Mouse (Mus musculus): ENCODE data around the gene Slc12a5. TPM values are rescaled to one million over a fixed set of nuclear protein-coding genes. Genes with fewer than 3 reads are reported as not detected.

The Slc12a5 gene
- total RNA-seq, 2 experiments from 2014 or later: 451 to 495 TPM

DNA sequence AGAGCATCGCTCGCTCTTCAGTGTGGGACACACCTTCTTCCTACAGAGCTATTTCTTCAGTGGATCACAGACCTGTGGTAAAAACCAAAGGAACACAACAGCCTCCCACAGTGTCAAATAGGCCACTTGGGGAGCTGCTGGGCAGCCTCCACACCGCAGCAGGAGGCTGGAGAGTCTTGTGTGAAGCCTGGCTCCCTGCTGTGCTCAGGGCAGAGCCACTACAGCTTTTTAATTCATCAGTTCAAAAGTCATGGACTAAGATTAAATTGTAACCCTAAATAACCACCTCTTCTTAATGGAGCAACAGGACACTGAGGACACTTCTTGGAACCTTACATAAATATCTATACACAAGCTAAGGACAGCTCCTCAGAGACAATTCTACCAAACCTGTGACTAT, 42.5 kb downstream of the Slc12a5 start:
- DNase-seq (ENCODE audit: low spot score in 2 of 2): no peak

DNA sequence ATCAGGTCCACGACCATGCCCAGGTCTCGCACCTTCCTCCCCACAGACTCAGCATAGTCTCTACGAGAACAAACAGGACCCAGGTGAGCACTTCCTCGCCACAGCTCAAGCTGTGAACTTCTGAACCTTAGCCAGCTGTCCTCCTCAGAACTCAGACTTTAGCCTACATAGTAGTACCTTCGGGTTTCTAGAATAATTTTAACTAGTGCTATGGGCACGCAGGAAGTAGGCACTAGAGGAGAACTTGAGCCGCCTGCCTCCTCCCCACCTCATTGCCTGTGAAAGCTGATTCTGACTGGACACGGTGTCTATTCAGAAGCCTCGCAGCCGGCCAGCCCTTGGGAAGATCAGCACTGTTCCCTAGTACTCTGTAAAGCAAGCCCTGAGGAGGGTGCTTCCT, 43.6 kb downstream of the Slc12a5 start:
- no peak for DNase-seq (ENCODE audit: low spot score in 2 of 2)
- intact Hi-C loops (cut with DNase I): no loop called here

More for the DNA sequence above, 42.5 kb downstream of the Slc12a5 start:
- intact Hi-C loops (cut with DNase I): no loop called here

DNA sequence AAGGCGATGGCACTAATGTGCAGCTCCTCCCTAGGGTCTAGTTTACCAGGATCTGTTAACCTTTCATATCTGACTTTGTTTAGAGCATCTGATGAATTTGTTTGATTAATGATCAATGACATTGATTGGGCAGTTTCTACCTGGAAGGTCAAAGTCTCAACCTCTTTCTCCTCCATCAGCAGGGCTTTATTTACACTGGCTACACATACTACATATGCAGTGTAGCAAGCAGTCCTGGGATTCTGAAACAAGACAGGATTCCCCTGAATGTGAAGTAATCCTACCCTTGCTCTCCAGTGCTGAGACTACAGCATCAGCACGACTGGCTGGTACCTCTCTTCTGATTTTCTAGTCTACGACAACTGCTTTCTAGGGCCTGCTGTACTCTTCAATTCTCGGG, 46.2 kb downstream of the Slc12a5 start:
- intact Hi-C loops (cut with DNase I): no loop called here

DNA sequence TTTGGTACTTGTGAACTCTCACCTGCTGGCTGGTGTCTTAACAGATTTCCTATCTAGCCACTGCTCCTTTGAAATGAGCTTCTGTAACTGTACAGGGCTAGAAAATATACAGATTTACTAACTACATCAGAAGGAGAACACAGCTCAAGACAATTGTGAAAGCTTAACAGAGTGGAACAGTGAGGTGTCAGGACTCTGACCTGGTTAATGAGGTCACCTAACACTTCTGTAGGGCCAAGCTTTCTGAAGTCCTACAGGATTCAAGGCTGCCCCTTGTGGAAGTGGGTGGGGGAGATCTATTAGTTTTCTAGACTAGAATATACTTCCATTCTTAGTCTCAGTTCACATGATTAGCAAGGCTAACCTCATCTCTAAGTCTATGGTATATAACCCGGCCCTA, 47.4 kb downstream of the Slc12a5 start:
- no peak for DNase-seq (ENCODE audit: low spot score in 2 of 2)

More for the DNA sequence above, 46.2 kb downstream of the Slc12a5 start:
- DNase-seq (ENCODE audit: low spot score in 2 of 2): no peak

DNA sequence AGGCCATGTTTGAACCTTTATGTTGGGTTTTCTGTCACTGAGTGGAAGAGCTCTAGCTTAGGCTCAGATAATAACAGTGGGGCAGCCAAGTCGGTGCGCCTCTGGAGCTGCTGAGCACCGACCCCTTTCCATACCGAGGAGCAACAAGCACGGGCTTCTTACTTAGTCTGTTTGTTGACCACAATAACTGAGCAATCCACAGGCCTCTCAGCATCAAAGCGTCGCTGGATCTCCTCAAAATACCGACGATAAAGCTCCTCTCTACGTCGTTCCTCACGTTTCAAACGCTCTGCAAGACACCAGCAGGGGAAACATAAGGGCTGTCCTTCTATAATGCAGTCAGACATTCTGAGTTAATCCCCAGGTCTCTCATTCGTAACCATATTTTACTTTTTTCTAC, 48.6 kb downstream of the Slc12a5 start:
- intact Hi-C loops (cut with DNase I): no loop called here

More for the DNA sequence above, 47.4 kb downstream of the Slc12a5 start:
- intact Hi-C loops (cut with DNase I): no loop called here

DNA sequence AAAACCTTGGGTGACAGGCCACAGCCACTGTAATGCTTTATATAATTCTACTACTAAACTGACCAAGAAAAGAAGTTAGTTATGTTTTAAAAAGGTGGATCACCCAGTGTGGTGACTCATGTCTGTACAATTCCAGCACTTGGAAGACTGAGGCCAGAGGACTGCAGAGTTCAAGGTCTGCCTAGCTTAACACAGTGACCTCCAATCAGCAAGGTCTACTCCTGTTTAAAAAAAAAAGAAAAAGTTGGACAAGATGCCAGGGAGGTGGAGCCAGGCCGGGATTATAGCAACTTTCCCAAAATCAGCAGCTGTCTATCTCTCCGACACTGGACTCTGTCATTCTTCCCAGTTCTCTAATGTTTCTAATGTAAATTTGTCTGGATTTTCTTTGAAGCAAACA, 49.0 kb downstream of the Slc12a5 start:
- intact Hi-C loops (cut with DNase I): no loop called here
- no peak for DNase-seq (ENCODE audit: low spot score in 2 of 2)

More for the DNA sequence above, 48.6 kb downstream of the Slc12a5 start:
- DNase-seq (ENCODE audit: low spot score in 2 of 2): no peak

DNA sequence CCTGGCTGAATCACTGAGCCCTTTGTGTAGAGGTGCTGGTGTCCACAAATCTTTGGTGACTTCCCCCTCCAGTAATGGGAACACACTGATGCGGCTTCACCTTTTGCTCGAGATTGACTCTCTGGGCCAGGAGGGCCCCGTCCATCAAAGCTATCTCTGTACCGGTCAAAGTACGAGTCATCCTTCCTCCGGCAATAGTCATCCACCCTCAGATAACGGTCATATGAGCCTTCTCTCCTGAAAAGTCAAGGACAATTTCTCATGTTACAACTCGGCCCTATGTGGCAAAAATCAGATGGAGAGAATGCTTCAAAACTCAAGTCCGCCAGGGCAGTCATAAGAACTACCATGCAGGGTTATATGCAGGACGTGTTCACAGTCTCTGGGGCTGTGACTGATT, 49.7 kb downstream of the Slc12a5 start:
- intact Hi-C loops (cut with DNase I): no loop called here
- DNase-seq (ENCODE audit: low spot score in 2 of 2): no peak

DNA sequence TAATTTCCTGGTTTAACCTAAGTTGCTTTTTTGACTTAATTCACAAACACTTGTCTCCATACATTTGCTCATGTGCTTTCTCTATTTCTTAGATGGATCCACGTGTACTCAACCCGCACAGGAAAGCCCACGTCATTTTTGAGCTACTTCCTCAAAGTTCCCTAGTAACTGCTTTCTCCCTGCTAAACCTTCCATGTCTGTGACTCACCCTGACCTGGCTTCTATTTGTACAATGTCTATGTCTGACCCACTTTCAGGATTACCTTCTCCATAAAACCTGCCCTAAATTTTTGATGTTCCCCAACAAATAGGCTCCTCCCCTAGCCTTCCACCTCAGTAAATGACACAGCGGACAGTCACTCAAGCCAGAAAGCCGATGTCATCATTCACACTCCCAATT, 54.3 kb downstream of the Slc12a5 start:
- intact Hi-C loops (cut with DNase I): no loop called here
- DNase-seq (ENCODE audit: low spot score in 2 of 2): no peak

DNA sequence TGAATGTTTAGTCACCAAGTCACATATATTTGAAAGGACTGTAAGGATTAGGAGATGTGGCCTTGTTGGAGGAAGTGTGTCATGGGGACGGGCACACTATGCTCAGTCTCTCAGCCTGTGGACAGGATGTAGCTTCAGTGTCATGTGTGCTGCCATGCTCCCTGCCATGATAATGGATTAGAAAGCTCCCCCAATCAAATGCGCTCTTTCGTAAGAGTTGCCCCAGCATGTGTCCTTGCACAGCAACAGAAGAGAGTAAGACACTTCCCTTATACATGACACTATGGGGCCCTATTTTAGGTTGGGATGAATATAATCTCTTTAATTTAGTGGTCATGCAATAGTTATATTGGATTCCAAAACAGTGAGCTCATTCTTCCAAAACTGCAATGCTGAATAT, 59.9 kb downstream of the Slc12a5 start:
- no peak for DNase-seq (ENCODE audit: low spot score in 2 of 2)
- intact Hi-C loops (cut with DNase I): no loop called here

DNA sequence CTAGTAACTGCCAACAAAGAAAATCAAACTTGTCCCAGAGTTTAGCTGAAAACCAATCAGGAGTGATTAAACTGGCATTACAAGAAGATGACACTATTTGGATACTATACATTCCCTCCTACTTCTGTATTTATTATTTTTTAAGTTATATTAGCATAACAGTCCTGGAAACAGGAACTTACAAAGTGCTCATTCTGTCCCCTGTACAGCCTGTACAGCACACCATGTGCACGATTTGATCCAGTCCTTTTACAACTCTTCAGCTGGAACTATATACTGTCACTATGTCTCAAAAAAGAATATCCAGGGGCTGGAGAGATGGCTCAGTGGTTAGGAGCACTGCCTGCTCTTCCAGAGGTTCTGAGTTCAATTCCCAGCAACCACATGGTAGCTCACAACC, 66.6 kb downstream of the Slc12a5 start:
- DNase-seq (ENCODE audit: low spot score in 2 of 2): no peak
- intact Hi-C loops (cut with DNase I): no loop called here

DNA sequence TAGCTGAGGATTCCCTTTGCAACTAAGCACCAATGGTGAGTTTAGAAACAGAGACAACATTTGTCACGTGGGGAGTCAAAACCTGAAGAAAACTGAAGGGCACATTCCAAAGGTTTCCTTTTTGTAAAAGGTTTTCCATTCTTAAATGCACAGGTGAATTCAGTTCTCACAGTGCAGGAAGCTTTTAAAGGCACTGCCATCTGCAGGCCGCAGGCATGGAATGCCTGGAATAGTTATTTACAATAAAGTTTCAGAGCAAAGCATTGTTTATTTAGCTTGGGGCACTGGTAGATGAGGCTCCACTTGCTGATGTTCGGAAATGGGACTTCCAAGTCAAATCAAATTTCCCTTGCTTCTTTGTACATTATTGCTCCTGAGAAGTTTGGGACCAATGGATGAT, 71.9 kb downstream of the Slc12a5 start:
- intact Hi-C loops (cut with DNase I): loop anchor here (5.0 kb wide), 2 partner anchors 70 to 110 kb away; partner anchors contain the start of gene Slc12a5
- no peak for DNase-seq (ENCODE audit: low spot score in 2 of 2)

DNA sequence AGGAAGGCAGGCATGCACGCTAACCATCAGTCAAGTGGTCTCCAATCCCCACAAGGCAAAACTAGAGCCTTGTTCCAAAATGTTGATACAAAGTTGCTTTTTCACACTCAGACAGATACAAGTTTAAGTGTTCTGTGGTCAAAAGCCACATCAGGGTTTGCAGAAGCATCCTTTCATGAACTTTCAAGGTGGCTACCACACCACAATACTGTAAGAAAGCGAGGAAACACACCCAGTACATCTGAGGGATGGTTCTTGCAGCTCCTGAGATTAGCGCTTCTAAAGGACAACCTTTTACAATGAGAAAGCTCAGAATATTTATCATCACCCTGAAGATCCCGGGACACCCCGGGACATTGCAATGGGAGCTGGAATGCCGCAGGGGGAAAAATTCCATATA, 72.7 kb downstream of the Slc12a5 start:
- no peak for DNase-seq (ENCODE audit: low spot score in 2 of 2)
- intact Hi-C loops (cut with DNase I): loop anchor here (5.0 kb wide), 2 partner anchors 71 to 111 kb away; partner anchors contain the start of gene Slc12a5

DNA sequence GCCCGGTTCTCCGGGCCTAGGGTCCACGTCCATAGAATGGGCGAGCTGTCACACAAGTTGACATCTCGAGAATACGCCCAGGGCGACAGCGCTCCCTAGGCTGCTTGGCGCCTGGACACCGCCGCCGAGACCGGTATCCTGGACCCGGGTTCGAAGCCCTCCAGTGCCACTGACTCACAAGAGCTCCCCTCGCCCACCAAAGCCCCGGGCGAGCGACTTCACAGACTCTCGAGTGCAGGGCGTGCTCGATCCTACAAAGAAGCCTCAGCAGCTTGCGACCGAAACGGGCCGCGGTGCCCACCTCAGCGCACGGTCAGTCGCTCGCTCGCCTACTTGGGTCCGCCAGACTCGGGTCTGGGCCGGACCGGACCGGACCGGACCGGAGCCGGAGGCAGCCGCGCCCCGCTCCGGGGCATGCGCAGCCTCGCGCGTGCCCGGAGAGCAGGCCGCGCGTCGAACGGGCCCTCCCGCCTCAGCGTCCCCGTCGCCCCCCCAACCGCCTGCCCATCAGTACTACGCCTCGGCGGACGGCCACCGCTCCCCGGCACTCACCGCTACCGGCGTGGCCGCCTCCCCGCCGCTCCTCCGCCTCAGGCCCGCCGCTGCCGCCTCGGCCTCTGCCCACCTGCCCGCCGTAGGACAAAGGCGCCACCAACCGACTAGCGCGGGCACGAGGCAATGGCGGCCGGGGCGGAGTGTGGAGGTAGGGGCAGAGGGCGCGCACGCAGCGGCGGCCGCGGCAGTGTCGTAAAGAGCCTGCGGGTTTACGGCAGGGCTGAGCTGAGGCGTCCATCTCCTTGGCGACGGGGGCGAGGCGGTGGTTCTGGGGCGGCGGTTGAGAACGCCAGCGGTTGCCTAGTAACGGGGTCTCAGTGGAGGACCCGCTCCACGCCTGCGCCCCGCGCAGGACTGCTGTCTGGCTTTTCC, 73.8 kb downstream of the Slc12a5 start, which contains the start of gene Ncoa5:
Gene Ncoa5, minus strand, starts transcription at position 737 of the 927 bp plus-strand sequence.
- DNase-seq (ENCODE audit: low spot score in 2 of 2): peak; percentile 97 to 98
- intact Hi-C loops (cut with DNase I): loop anchor here (5.0 kb wide), 2 partner anchors 72 to 112 kb away; partner anchors contain the start of gene Slc12a5

DNA sequence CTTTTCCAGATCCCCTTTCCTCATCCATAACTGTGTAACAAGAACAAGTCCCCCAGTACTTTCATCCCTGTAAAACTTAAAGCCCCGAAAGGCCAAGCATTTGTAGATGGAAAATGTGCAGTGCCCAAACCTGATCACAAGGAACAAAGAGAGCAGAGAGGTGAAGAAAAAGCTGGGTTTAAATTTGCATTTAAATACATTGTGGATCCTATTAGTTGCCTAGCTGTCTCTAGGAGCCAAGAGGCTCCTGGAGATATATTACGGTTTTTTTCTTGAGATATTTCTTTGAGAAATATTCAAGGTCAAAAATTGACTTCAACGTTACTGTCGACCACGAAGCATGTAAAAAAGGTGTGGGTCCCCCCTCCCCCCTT, 74.4 kb downstream of the Slc12a5 start:
- no peak for DNase-seq (ENCODE audit: low spot score in 2 of 2)
- intact Hi-C loops (cut with DNase I): no loop called here

DNA sequence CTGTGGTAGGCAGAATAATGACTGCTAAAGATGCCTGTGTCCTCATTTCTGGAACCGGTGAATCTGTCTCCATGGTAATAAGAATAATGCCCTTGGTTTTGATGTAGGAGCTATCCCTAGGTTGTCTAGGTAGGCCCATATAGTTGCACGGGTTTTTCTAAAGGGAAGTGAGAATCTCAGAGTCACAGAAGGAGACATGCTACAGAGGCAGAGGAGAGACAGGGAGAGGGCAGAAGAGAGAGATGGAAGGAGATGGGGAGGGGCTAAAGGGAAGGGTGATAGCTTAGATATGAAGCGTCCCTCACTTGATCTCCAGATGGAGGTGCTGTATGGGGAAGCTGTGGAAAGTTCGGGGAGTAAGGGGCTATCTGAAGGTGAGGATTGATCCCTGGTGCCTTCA, 76.8 kb downstream of the Slc12a5 start:
- intact Hi-C loops (cut with DNase I): no loop called here
- no peak for DNase-seq (ENCODE audit: low spot score in 2 of 2)

DNA sequence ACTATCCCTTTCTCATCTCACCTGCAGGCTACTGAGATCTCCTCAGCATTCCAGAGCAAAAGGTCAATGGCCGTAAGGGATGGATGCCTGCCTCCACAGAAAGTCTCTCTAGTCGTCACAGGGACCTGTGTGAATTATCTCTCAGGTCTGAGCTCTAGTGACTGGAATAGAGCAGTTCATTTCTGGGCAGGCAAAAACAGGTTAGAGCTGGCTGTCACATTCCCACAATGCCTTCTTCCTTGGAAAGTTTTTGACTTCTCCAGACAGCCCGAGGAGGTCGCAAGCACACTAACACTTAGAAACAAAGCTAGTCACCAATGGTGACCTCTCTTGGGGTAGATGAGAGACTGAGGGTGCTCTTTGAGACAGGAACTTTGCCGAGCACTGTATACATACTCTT, 81.5 kb downstream of the Slc12a5 start:
- intact Hi-C loops (cut with DNase I): no loop called here
- DNase-seq (ENCODE audit: low spot score in 2 of 2): no peak

DNA sequence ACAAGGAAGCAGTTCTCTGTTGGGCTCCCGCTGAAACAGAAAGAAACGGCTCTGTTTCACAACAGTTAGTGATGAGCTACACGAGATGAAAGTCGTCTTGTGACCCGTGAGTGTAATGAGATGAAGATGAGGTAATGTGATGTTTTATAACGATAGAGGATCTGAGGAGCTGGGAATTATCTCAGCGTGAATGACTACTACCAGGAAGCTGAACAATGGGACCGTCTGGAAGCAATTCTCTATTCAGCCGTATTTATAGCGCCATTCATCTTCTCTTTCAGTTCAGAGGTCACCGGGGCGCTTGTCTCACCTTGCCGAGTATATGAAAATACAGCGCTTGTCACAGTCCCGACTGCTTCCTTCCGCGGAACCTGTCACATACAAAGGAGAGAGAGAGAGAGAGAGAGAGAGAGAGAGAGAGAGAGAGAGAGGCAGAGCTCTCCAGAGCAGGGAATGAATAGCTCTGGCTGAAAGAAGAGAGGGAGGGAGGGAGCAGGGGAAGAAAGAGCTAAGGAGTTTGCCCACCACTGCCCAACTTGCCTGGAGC, 82.6 kb downstream of the Slc12a5 start:
- intact Hi-C loops (cut with DNase I): no loop called here
- peak in 1 of 2 experiments; percentile 64 for DNase-seq (ENCODE audit: low spot score in 2 of 2)

DNA sequence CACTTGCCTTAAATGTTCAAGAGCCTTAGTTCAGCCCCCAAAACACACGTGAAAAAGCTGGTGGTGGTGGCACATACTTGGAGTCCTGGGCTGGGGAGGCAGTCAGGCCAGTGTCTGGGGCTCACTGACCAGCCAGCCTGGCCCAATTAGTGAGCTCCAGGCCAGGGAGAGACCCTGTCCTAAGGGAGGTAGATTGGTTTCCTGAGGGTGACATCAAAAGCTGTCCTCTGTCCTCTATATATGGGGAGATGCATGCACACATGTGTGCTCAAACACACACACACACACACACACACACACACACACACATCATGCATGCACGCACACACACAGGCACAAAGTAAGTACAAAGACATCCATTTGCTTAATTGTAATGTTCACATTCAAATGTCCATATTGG, 83.1 kb downstream of the Slc12a5 start:
- intact Hi-C loops (cut with DNase I): no loop called here
- DNase-seq (ENCODE audit: low spot score in 2 of 2): no peak

DNA sequence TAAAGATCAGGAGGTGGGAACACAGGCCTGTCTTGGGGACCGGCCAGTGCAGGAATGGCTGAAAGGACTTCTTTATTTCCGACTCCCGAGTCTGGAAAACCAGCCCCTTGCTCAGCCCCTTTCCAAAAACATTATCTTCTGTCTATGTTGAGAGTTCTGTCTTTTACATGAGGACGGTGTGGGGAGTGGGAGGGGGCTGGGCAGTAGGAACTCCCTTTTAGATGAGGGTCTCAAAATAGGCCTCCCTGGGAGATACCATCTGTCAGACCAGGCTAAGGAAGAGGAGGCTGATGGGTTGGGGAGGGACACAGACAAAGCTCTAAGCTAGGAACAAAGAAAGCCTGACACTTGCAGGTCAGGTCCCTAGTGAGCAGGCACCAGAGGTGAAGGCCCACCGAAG, 88.4 kb downstream of the Slc12a5 start:
- intact Hi-C loops (cut with DNase I): no loop called here
- DNase-seq (ENCODE audit: low spot score in 2 of 2): no peak

Data from left cerebral cortex, postnatal 14 days (tissue).